Mouse (Mus musculus): ENCODE data around the gene Eef1akmt2. TPM values are rescaled to one million over a fixed set of nuclear protein-coding genes. Genes with fewer than 3 reads are reported as not detected.

Eef1akmt2 gene
- polyA plus RNA-seq, 1 experiment from 2014 or later, result 56.5 TPM

DNA sequence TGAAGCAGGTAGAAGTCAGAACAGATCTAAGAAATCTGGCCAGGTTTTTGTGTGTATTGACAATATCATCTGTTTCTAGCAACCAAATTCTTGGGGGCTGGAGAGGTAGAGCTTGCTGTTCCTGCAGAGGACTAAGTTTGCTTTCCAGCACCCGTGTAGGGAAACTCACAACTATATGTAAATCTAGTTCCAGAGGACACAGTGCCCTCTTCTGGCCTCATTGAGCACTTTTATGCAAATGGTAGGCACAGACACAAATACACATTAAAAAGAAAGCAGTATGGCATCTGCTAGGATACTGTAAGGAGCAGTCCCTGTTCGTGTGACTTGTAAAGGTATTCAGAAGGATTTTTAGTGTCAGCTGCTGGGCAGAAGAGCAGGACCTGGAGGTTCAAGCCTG lies 29.9 kb upstream of the Eef1akmt2 start:
- no peak overlapping the region for H3K9ac ChIP-seq (ENCODE audit: low read length)
- H3K27ac ChIP-seq (ENCODE audit: low read length), result no peak overlapping the region
- ATAC-seq (ENCODE audit: insufficient read depth, low FRiP score), result no peak
- no peaks in the 10 kb centered on the region for H3K27me3 ChIP-seq (ENCODE audit: control insufficient read depth, insufficient read depth, low read length)
- no peak overlapping the region for H3K4me3 ChIP-seq (replicated peaks; ENCODE audit: low read length)
- H3K4me1 ChIP-seq (ENCODE audit: control insufficient read depth, insufficient read depth, low read length), result no peaks in the 10 kb centered on the region
- peaks cover 28% of the 10 kb centered on the region for H3K36me3 ChIP-seq (ENCODE audit: control insufficient read depth, insufficient read depth, low read length)
- no peaks in the 10 kb centered on the region for H3K9me3 ChIP-seq (replicated peaks; ENCODE audit: control insufficient read depth, low read length)
- no peak overlapping the region for H3K4me2 ChIP-seq (ENCODE audit: low read depth, low read length)
- 68% methylated on average over 2 of the region's 2 CpGs for WGBS

DNA sequence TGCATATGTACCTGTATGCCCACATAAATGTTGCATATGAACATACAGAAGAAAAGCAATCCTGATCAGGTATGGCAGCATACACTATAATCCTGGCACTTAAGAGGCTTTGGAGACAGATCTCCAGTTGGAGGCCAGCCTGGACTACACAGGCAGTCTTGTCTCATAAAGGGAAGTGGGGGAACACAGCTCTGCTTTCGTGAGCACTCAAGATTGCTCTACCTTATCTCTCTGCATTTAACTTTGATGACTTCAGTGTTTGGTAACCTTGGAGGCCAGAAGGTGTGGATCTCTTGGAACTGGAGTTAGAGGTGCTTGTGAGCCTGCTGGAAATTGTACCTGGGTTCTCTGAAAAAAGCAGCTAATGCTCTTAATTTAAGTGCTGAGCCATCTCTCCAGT lies 27.8 kb upstream of the Eef1akmt2 start:
- ATAC-seq (ENCODE audit: insufficient read depth, low FRiP score), result no peak
- Histone ChIP-seq H3K9me3 (replicated peaks; ENCODE audit: control insufficient read depth, low read length) (no peaks in the 10 kb centered on the region), H3K36me3 (ENCODE audit: control insufficient read depth, insufficient read depth, low read length) (peaks cover 40% of the 10 kb centered on the region)

DNA sequence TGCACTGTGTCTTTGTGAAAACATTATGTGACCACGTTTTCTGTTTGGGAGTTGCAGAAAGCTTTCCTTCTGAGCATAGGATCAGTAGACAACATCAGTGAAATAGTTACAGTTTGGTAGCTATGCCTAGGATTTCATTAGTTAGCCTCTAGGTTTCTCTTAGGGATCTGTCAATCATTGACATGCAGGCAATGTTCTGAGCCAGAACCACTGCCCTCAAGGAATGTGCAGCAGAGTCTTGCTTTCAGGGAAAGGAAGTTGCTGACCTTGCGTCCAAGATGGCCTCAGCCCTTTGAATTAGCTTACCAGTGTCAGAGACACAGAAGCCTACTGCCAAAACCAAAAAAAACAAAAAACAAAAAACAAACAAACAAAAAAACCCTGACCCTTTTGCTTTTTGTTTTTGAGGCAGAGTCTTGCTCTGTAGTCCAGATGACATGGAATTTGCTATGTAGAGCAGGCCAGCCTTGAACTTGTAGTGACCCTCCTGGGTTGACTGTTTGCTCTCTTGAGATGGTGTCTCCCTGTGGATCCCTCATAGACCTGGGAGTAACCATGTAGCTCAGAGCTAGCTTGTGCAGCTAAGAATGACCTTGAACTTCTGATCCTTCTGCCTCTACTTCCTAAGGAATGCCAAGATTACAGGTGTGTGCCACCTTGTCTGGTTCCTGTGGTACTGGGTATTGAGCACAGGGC lies 23.1 kb upstream of the Eef1akmt2 start:
- no peak for ATAC-seq (ENCODE audit: insufficient read depth, low FRiP score)
- no peak overlapping the region for H3K4me3 ChIP-seq (replicated peaks; ENCODE audit: low read length)
- H3K27me3 ChIP-seq (ENCODE audit: control insufficient read depth, insufficient read depth, low read length), result no peaks in the 10 kb centered on the region
- H3K36me3 ChIP-seq (ENCODE audit: control insufficient read depth, insufficient read depth, low read length), result peaks cover 21% of the 10 kb centered on the region
- no peak overlapping the region for H3K27ac ChIP-seq (ENCODE audit: low read length)
- WGBS, result 91% methylated on average over 2 of the region's 2 CpGs
- no peaks in the 10 kb centered on the region for H3K4me1 ChIP-seq (ENCODE audit: control insufficient read depth, insufficient read depth, low read length)
- no peaks in the 10 kb centered on the region for H3K9me3 ChIP-seq (replicated peaks; ENCODE audit: control insufficient read depth, low read length)
- no peak overlapping the region for H3K4me2 ChIP-seq (ENCODE audit: low read depth, low read length)
- H3K9ac ChIP-seq (ENCODE audit: low read length), result no peak overlapping the region

More for the DNA sequence above, 27.8 kb upstream of the Eef1akmt2 start:
- Histone ChIP-seq H3K27ac (ENCODE audit: low read length) (no peak overlapping the region), H3K9ac (ENCODE audit: low read length) (no peak overlapping the region), H3K4me1 (ENCODE audit: control insufficient read depth, insufficient read depth, low read length) (no peaks in the 10 kb centered on the region), H3K27me3 (ENCODE audit: control insufficient read depth, insufficient read depth, low read length) (no peaks in the 10 kb centered on the region), H3K4me3 (replicated peaks; ENCODE audit: low read length) (no peak overlapping the region), H3K4me2 (ENCODE audit: low read depth, low read length) (no peak overlapping the region)
- WGBS, result 83% methylated on average over 1 of the region's 1 CpGs

- no peaks in the 10 kb centered on the region for H3K27me3 ChIP-seq (ENCODE audit: control insufficient read depth, insufficient read depth, low read length)
- no peak overlapping the region for H3K4me2 ChIP-seq (ENCODE audit: low read depth, low read length)
- H3K4me1 ChIP-seq (ENCODE audit: control insufficient read depth, insufficient read depth, low read length), result no peaks in the 10 kb centered on the region
- H3K36me3 ChIP-seq (ENCODE audit: control insufficient read depth, insufficient read depth, low read length), result peaks cover 17% of the 10 kb centered on the region
- ATAC-seq (ENCODE audit: insufficient read depth, low FRiP score), result no peak
- no peak overlapping the region for H3K27ac ChIP-seq (ENCODE audit: low read length)
- H3K4me3 ChIP-seq (replicated peaks; ENCODE audit: low read length), result no peak overlapping the region
- no peak overlapping the region for H3K9ac ChIP-seq (ENCODE audit: low read length)
- no peaks in the 10 kb centered on the region for H3K9me3 ChIP-seq (replicated peaks; ENCODE audit: control insufficient read depth, low read length)
- WGBS, result 96% methylated on average over 2 of the region's 2 CpGs
These were observed 20.6 kb upstream of the Eef1akmt2 start for GRCm38 (mm10) chr7:132873043-132873442.

GRCm38 (mm10) chr7:132866316-132866715 lies 13.8 kb upstream of the Eef1akmt2 start:
- H3K4me3 ChIP-seq (replicated peaks; ENCODE audit: low read length), result no peak overlapping the region
- H3K36me3 ChIP-seq (ENCODE audit: control insufficient read depth, insufficient read depth, low read length), result peaks cover 15% of the 10 kb centered on the region; the same call in 1 of the 2 replicates
- H3K27me3 ChIP-seq (ENCODE audit: control insufficient read depth, insufficient read depth, low read length), result no peaks in the 10 kb centered on the region
- no peak overlapping the region for H3K9ac ChIP-seq (ENCODE audit: low read length)
- H3K27ac ChIP-seq (ENCODE audit: low read length), result no peak overlapping the region
- 88% methylated on average over 9 of the region's 9 CpGs for WGBS
- H3K9me3 ChIP-seq (replicated peaks; ENCODE audit: control insufficient read depth, low read length), result no peaks in the 10 kb centered on the region
- H3K4me1 ChIP-seq (ENCODE audit: control insufficient read depth, insufficient read depth, low read length), result 0 out of 2 replicates have a peak, but pooled peaks cover 3% of the 10 kb centered on the region
- ATAC-seq (ENCODE audit: insufficient read depth, low FRiP score), result no peak
- no peak overlapping the region for H3K4me2 ChIP-seq (ENCODE audit: low read depth, low read length)

DNA sequence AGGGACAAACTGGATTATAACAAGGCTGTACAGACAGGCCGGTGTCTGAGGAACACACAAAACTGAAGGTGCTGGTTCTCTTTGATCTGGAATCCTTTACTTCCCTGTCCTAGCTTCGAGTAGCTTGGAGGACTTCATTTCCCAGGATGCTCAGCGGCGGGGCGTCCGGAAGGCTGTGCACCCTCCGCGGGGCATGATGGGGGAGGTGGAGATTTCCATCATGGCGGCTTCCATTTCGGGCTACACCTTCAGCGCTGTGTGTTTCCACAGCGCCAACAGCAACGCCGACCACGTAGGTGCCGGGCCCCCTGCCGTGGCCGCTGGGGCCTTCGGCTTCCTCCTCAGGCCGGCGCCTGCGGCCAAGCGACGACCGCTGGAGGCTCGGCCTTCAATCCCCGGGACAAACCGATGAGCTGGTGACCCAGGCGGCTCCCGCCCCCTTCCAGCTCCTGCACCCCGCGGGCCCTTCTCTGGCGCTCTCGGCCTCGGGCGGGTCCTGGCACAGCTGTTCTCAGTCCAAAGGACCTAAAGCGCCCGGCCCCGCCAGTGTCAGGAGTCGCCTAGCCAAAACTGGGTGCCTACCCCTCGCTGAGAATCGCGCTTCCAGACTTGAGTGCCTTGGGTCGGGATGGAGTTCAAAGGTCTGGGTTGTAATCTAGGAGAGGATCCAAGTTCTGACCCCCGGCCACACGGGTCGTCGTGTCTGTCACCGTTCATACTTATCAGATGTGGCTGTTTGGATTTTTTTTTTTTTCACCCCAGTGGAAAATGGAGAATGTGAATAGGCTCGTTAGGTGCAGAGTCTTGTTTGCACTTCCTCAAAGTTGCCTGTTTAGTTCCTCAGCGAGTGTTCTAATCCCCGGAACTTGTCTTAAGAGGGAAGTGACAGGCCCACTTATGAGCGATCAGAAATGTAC lies 6.8 kb upstream of the Eef1akmt2 start, which contains the start of gene Abraxas2:
TSS of gene Abraxas2 (plus strand) at position 184 of the 917 bp plus-strand sequence.
- H3K4me2 ChIP-seq (ENCODE audit: low read depth, low read length), result peak within 1 kb of the TSS; percentile 66
- H3K9ac ChIP-seq (ENCODE audit: low read length), result peak within 1 kb of the TSS; percentile 91
- peak within 1 kb of the TSS; percentile 85 for H3K4me3 ChIP-seq (replicated peaks; ENCODE audit: low read length)
- peak; percentile 95 for ATAC-seq (ENCODE audit: insufficient read depth, low FRiP score)
- WGBS, result 1% methylated on average over 53 of the region's 53 CpGs
- peak within 1 kb of the TSS; percentile 81 for H3K27ac ChIP-seq (ENCODE audit: low read length)
- 0 out of 2 replicates have a peak, but pooled peaks cover 4% of the 10 kb centered on the region for H3K4me1 ChIP-seq (ENCODE audit: control insufficient read depth, insufficient read depth, low read length)
- H3K36me3 ChIP-seq (ENCODE audit: control insufficient read depth, insufficient read depth, low read length), result 0 out of 2 replicates have a peak, but pooled peaks cover 7% of the 10 kb centered on the region
- no peaks in the 10 kb centered on the region for H3K27me3 ChIP-seq (ENCODE audit: control insufficient read depth, insufficient read depth, low read length)
- H3K9me3 ChIP-seq (replicated peaks; ENCODE audit: control insufficient read depth, low read length), result no peaks in the 10 kb centered on the region

- Histone ChIP-seq H3K4me2 (ENCODE audit: low read depth, low read length) (no peak overlapping the region), H3K9ac (ENCODE audit: low read length) (no peak overlapping the region), H3K9me3 (replicated peaks; ENCODE audit: control insufficient read depth, low read length) (no peaks in the 10 kb centered on the region), H3K4me3 (replicated peaks; ENCODE audit: low read length) (no peak overlapping the region), H3K36me3 (ENCODE audit: control insufficient read depth, insufficient read depth, low read length) (0 out of 2 replicates have a peak, but pooled peaks cover 7% of the 10 kb centered on the region), H3K27ac (ENCODE audit: low read length) (no peak overlapping the region), H3K27me3 (ENCODE audit: control insufficient read depth, insufficient read depth, low read length) (no peaks in the 10 kb centered on the region), H3K4me1 (ENCODE audit: control insufficient read depth, insufficient read depth, low read length) (peaks cover 7% of the 10 kb centered on the region; the same call in 1 of the 2 replicates)
- 68% methylated on average over 5 of the region's 5 CpGs for WGBS
- no peak for ATAC-seq (ENCODE audit: insufficient read depth, low FRiP score)
These were observed 5.7 kb upstream of the Eef1akmt2 start for GRCm38 (mm10) chr7:132858043-132858608.

DNA sequence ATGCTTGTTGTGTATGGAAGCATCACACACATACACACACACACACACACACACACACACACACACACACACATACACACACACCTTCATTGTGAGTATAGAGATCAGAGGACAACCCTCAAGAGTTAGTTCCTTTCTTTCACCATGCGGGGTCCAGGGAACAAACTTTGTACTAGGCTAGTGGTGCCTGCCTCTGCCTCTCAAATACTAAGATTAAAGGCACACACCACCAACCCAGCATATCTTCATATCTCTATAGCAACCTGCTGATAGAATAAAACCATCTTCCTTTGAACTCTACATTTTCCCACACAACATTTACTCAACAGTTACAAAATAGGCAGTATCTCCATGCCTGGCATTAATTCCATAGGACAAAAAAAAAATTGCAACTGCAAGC lies 3.6 kb upstream of the Eef1akmt2 start:
- 71% methylated on average over 1 of the region's 1 CpGs for WGBS
- H3K27ac ChIP-seq (ENCODE audit: low read length), result no peak overlapping the region

More for the DNA sequence above, 3.6 kb upstream of the Eef1akmt2 start:
- H3K4me1 ChIP-seq (ENCODE audit: control insufficient read depth, insufficient read depth, low read length), result peaks cover 9% of the 10 kb centered on the region
- H3K27me3 ChIP-seq (ENCODE audit: control insufficient read depth, insufficient read depth, low read length), result no peaks in the 10 kb centered on the region
- no peaks in the 10 kb centered on the region for H3K9me3 ChIP-seq (replicated peaks; ENCODE audit: control insufficient read depth, low read length)
- ATAC-seq (ENCODE audit: insufficient read depth, low FRiP score), result no peak
- no peak overlapping the region for H3K4me2 ChIP-seq (ENCODE audit: low read depth, low read length)
- H3K4me3 ChIP-seq (replicated peaks; ENCODE audit: low read length), result no peak overlapping the region
- no peaks in the 10 kb centered on the region for H3K36me3 ChIP-seq (ENCODE audit: control insufficient read depth, insufficient read depth, low read length)
- no peak overlapping the region for H3K9ac ChIP-seq (ENCODE audit: low read length)
